Mouse (Mus musculus) T-helper 17 cell (primary cell): Measurements from ENCODE around the gene Syt5.

Experiments
- in situ Hi-C, 2 experiments: fragments of 300-600 bp; cut with MboI, MseI; formaldehyde crosslinking; loops; 1 replicate in 1 of 2; 2 replicates in 1 of 2; pipeline ENCODE4 v1.15.1; 2025; ENCODE audit warnings: high pct_unique_total_duplicates in 2 of 2

The Syt5 gene

GRCm38 (mm10) chr7:4523205-4524130 is 23.9 kb downstream of the Syt5 start:
- in situ Hi-C loops = loop anchor here (5.0 to 10.0 kb wide), 3 partner anchors 86 to 229 kb away; no protein-coding TSS in a partner anchor

- in situ Hi-C loops = loop anchor here (5.0 to 10.0 kb wide), 3 partner anchors 85 to 227 kb away; no protein-coding TSS in a partner anchor
Measured at GRCm38 (mm10) chr7:4522292-4522691, 25.0 kb downstream of the Syt5 start.

- in situ Hi-C loops = loop anchor here (5.0 to 10.0 kb wide), 3 partner anchors 84 to 227 kb away; no protein-coding TSS in a partner anchor
Measured at GRCm38 (mm10) chr7:4521231-4522003, 25.9 kb downstream of the Syt5 start.

- in situ Hi-C loops = no loop called here
Measured at GRCm38 (mm10) chr7:4518487-4518886, 28.9 kb downstream of the Syt5 start.

- in situ Hi-C loops = no loop called here
Measured at GRCm38 (mm10) chr7:4516332-4517050, 30.9 kb downstream of the Syt5 start, which contains the start of gene Tnnt1. Tnnt1 (minus strand) TSS chr7:4516382.

DNA sequence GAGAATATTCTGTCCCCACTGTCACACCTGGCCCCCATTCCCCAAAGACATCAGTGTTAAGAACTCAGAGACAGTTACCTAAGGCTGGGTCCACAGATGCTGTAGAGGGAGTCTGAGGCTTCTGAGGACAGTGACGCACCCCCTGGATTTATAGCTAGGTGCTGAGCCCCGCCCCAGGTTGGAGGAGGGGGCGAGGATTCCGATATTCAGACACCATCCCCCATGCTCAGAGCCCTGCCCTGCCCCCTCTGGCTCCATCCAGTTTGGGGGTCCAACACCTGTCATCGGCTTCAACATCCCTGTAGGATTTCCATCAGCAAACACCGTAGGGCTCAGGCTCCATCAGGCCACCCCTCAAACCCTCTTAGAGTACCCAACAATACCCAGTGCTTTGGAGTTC is 31.5 kb downstream of the Syt5 start:
- in situ Hi-C loops = no loop called here

- in situ Hi-C loops = no loop called here
Measured at GRCm38 (mm10) chr7:4513829-4514712, 33.3 kb downstream of the Syt5 start.

GRCm38 (mm10) chr7:4513236-4513635 is 34.1 kb downstream of the Syt5 start:
- in situ Hi-C loops = no loop called here

DNA sequence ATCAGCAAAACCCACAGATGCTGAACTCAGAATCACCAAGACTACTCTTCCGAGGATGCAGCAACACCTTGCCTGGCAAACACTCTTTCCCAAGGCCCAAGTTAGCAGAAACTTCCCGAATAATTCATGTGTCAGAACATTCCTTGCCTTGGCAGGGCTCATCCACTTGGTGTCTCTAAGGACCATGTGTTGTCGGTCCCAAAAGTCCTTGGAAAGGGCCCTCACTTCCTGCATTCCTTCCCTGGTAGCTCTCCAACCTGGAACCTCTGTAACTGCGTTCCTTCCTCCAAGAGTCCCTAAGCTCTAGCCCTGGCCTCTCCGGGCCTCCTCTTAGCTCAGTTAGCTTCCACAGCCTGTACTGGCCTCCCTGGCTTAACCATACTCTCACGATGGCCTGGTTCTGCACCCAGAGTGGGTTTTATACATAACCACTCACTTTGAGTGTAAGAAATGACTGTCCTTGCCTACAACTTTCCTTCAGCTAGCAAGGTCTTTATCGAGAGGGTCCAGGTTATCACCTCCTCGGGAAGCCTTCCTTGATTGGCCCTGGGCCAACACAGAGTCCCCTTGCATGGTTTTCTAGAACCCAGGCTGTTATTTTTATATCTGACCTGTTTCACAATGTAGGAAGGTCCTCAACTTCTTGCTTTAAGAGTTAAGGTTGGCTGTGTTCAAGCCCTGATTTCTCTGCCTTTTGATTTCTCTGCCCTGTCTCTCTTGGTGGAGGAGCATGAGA is 35.7 kb downstream of the Syt5 start:
- in situ Hi-C loops = no loop called here

DNA sequence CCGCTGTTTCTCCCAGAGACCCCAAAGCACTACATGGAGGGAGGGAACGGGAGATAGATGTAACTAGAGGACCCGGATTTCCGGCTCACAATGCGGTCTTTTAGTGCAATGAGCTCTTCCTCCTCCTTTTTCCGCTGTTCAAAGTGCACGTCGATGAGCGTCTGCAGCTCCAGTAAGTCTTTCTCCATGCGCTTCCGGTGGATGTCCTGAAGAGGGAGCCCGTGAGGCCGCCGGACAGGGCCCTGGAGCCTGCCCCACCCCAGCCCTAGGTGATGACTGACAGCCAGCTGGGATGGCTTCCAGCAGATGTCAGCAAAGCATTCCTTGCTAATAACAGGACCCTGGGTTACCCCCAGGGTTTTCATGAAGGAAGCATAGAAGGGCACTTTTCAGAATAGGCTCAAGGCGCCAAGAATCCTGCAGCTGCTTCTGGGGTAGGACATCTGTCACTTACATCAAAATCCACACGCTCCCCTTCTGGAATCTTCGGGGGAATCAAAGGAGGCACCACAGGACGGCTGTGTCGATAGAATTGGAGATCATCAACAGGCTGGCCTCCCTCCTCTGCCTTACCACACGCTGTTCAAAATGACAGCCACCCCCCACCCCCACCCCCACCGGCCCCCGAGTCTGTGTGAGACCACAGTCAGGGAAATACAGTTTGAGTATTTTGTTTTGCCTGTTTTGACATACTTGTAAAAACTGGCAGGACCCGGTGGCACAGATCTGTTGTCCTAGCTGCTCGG is 37.3 kb downstream of the Syt5 start:
- in situ Hi-C loops = loop anchor here in 1 of 2 experiments (10.0 kb wide), 1 partner anchor 365 kb away; no protein-coding TSS in a partner anchor

DNA sequence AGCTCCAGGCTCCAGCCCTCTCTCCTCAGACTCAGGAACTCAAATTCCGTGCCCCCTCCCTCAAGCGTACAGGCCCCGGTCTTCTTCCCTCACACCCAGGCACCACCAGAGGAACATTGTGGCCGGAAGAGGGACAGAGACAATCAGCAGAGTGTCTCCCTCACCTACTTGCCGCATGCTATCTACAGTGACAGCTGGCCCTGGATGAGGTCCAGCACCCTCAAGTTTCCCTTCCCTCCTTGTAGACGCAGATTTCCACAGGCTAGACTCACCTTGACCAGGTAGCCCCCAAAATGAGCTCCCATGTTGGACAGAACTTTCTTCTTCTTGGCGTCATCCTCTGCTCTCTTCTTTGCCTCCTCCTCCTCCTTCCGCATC is 38.6 kb downstream of the Syt5 start:
- in situ Hi-C loops = loop anchor here in 1 of 2 experiments (10.0 kb wide), 1 partner anchor 364 kb away; no protein-coding TSS in a partner anchor

GRCm38 (mm10) chr7:4508062-4508738 is 39.1 kb downstream of the Syt5 start:
- in situ Hi-C loops = loop anchor here in 1 of 2 experiments (10.0 kb wide), 1 partner anchor 363 kb away; no protein-coding TSS in a partner anchor

DNA sequence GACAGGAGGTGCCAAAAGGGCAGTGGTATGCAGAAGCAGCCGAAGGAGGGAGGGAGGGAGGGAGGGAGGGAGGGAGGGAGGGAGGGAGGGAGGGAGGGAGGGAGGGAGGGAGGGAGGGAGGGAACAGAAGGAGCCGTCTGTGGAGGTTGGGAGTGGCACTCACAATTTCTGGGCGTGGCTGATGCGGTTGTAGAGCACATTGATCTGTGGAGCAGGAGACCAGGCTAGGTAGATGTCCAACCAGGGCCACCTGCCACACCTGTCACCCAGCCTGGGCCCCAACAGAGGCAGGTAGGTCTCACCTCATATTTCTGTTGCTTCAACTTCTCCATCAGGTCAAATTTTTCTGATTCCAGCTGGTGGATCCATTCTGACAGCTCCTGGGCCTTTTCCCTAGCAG is 40.1 kb downstream of the Syt5 start:
- in situ Hi-C loops = loop anchor here in 1 of 2 experiments (10.0 kb wide), 1 partner anchor 362 kb away; no protein-coding TSS in a partner anchor

- in situ Hi-C loops = loop anchor here in 1 of 2 experiments (10.0 kb wide), 1 partner anchor 360 kb away; no protein-coding TSS in a partner anchor
Measured at GRCm38 (mm10) chr7:4504646-4505435, 42.5 kb downstream of the Syt5 start.

DNA sequence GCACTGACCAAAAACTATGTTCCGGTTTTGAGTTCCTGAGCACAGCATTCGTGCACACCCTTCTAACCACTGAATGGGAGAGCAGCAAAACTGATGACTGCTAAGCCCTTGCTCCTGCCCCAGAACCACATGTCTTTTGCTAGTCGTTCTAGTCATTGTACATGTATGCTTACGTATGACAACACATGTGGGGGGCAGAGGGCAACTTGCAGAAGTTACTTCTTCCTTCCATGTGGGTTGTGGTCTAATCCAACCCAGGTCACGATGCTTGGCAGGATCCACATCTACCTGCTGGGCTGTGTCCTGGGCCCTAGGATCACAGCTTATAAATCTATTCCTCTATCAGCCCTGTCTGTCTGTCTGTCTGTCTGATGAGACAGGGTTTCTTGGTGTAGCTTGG is 43.5 kb downstream of the Syt5 start:
- in situ Hi-C loops = loop anchor here in 1 of 2 experiments (10.0 kb wide), 1 partner anchor 359 kb away; no protein-coding TSS in a partner anchor

- in situ Hi-C loops = loop anchor here in 1 of 2 experiments (10.0 kb wide), 1 partner anchor 358 kb away; no protein-coding TSS in a partner anchor
Measured at GRCm38 (mm10) chr7:4503100-4503499, 44.2 kb downstream of the Syt5 start.
